Mouse (Mus musculus) cortical plate, adult 2 months (tissue): ENCODE data around the gene Ctu2. TPM values are rescaled to one million over a fixed set of nuclear protein-coding genes. Genes with fewer than 3 reads are reported as not detected.

ENCODE experiments used
- H3K27ac ChIP-seq: fragments of 200-500 bp; 2 replicates; pipeline ENCODE4 v1.5.1; 2012; ENCODE audit warnings: low read length, control low read depth, inconsistent platforms; ENCODE audit not compliant: insufficient read depth
- H3K4me1 ChIP-seq: fragments of 200-500 bp; 2 replicates; pipeline ENCODE4 v1.6.1; 2011; ENCODE audit warnings: low read length; ENCODE audit not compliant: control insufficient read depth, insufficient read depth
- H3K4me3 ChIP-seq: fragments of 200-500 bp; 2 replicates; pipeline ENCODE4 v1.5.1; 2011; ENCODE audit warnings: mild to moderate bottlenecking, low read length, control low read depth; ENCODE audit not compliant: insufficient read depth
- CTCF ChIP-seq: fragments of 200-500 bp; IDR thresholded peaks from 2 replicates; pipeline ENCODE4 v1.5.1; 2011; ENCODE audit warnings: mild to moderate bottlenecking, control low read depth, low read length; ENCODE audit not compliant: insufficient read depth; ENCODE audit errors: extremely low read depth
- POLR2A ChIP-seq: fragments of 200-500 bp; IDR thresholded peaks from 2 replicates; pipeline ENCODE4 v1.6.1; 2011; ENCODE audit warnings: mild to moderate bottlenecking, low read length, control low read depth; ENCODE audit not compliant: insufficient read depth; ENCODE audit errors: extremely low read depth
- polyA plus RNA-seq: library from polyadenylated mRNA; depleted of rRNA; stranded (reverse); fragments of >200 nt; gene quantifications from 2 replicates; pipeline ENCODE4 v1.2.3, GENCODE M21; 2012; rRNA removed

Gene Ctu2
- 43.5 and 43.6 TPM in 2 replicates for polyA plus RNA-seq

GRCm38 (mm10) chr8:122475580-122476320, at the start of gene Ctu2, which contains the start of gene Rnf166:
Gene Ctu2 (plus strand): TSS chr8:122476143.
Gene Rnf166 (minus strand): TSS chr8:122476064.
- Histone ChIP-seq H3K4me1 (peaks cover 6% of the 10 kb centered on the region), H3K4me3 (peak within 1 kb of the TSS; percentile 76), H3K27ac (peak within 1 kb of the TSS; percentile 93)
- TF ChIP-seq CTCF (no peak), POLR2A (0 out of 2 replicates have a peak, but pooled peaks have one; percentile 26)

GRCm38 (mm10) chr8:122426145-122426544, 49.8 kb upstream of the Ctu2 start:
- TF ChIP-seq POLR2A (no peak), CTCF (no peak)
- Histone ChIP-seq H3K4me1 (no peaks in the 10 kb centered on the region), H3K4me3 (no peak overlapping the region), H3K27ac (no peak overlapping the region)

DNA sequence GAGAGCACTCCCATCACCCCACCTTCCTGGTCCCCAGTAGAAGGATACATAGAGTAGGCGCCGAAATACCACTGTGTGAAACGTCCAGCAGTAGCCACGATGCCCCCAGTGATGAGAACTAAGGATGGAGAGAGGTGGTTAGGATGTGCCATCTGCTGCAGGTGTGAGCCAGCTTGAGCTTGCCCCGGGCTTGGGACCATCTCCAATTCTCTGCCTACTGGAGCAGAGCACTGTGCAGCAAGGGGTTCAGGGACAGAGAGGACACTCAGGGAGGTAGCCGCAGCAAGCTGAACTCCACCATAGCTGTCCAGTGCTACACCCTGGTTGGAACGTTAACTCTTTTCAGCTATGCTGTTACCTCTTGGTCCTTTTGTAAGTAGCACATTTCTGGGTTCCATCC, 48.3 kb upstream of the Ctu2 start:
- H3K27ac ChIP-seq, result no peak overlapping the region
- H3K4me3 ChIP-seq, result no peak overlapping the region
- TF ChIP-seq POLR2A (no peak), CTCF (no peak)
- no peaks in the 10 kb centered on the region for H3K4me1 ChIP-seq

- Histone ChIP-seq H3K4me3 (no peak overlapping the region), H3K4me1 (no peaks in the 10 kb centered on the region), H3K27ac (no peak overlapping the region)
- TF ChIP-seq POLR2A (no peak), CTCF (no peak)
These were observed 47.8 kb upstream of the Ctu2 start for GRCm38 (mm10) chr8:122428163-122428562.

- TF ChIP-seq CTCF (no peak), POLR2A (no peak)
- no peak overlapping the region for H3K27ac ChIP-seq
- no peaks in the 10 kb centered on the region for H3K4me1 ChIP-seq
- no peak overlapping the region for H3K4me3 ChIP-seq
These were observed 45.8 kb upstream of the Ctu2 start for GRCm38 (mm10) chr8:122430058-122430636.

DNA sequence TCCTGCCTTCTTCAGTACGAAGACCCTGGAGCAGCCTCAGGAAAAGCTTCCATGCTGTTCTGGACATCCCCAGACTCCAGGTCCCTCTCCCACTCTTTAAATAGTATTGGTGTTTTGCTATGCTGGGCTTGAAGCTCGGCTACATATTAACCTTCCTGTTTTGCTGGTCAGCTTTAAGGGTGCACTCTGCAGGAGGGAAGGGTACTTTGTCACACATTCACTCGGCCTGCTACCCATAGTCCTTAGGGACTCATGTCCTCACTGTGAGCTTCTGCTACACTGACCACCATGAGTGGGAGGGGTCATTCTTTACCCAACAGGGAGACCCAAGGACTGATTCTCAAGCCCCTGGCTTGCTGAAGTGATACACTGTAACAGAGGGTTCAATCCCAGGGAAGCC, 45.3 kb upstream of the Ctu2 start:
- no peaks in the 10 kb centered on the region for H3K4me1 ChIP-seq
- no peak overlapping the region for H3K4me3 ChIP-seq
- TF ChIP-seq POLR2A (no peak), CTCF (no peak)
- no peak overlapping the region for H3K27ac ChIP-seq

- TF ChIP-seq POLR2A (no peak), CTCF (no peak)
- Histone ChIP-seq H3K27ac (no peak overlapping the region), H3K4me3 (peak overlapping the region; percentile 24; the same call in 1 of the 2 replicates), H3K4me1 (no peaks in the 10 kb centered on the region)
These were observed 44.1 kb upstream of the Ctu2 start for GRCm38 (mm10) chr8:122431694-122432442.

GRCm38 (mm10) chr8:122432443-122433268, 43.3 kb upstream of the Ctu2 start, which contains the start of gene Cyba:
Gene Cyba (minus strand): TSS chr8:122432930.
- no peak for TF ChIP-seq CTCF
- TF ChIP-seq POLR2A, result 0 out of 2 replicates have a peak, but pooled peaks have one; percentile 36
- H3K4me3 ChIP-seq, result peak within 1 kb of the TSS; percentile 24; the same call in 1 of the 2 replicates
- H3K27ac ChIP-seq, result 0 out of 2 replicates have a peak within 1 kb of the TSS, but pooled peaks have one; percentile 33
- no peaks in the 10 kb centered on the region for H3K4me1 ChIP-seq
